Mouse (Mus musculus) thymus, postnatal 0 days (tissue): ENCODE measurements around the gene Fto. TPM values are rescaled to one million over a fixed set of nuclear protein-coding genes. Genes with fewer than 3 reads are reported as not detected.

ENCODE experiments used
- polyA plus RNA-seq: library from polyadenylated mRNA; unstranded; fragments of >200 nt; fragmentation: Nextera tagmentation; extraction: Ambion mirVana; gene quantifications from 2 replicates; pipeline ENCODE4 v1.2.1, GENCODE M21; 2015

The Fto gene
- polyA plus RNA-seq, 1 experiment from 2014 or later, result 33.4 TPM

Other genes starting within 250 kb of the Fto start
- 26.4 and 28.6 TPM in 2 replicates for gene Rbl2, start 243.5 kb upstream of the Fto start, polyA plus RNA-seq
- 35.0 and 36.6 TPM in 2 replicates for gene Aktip, start 113.5 kb upstream of the Fto start, polyA plus RNA-seq
- gene Rpgrip1l, start 263 bp upstream of the Fto start, polyA plus RNA-seq, result 8.7 and 11.6 TPM in 2 replicates